Mouse (Mus musculus): ENCODE data around the gene Shd. TPM values are rescaled to one million over a fixed set of nuclear protein-coding genes. Genes with fewer than 3 reads are reported as not detected.

The Shd gene
- polyA plus RNA-seq, 1 experiment from 2014 or later: 109 TPM

- 84% methylated on average over 9 of the region's 9 CpGs for WGBS
- Histone ChIP-seq H3K9ac (ENCODE audit: low read length) (no peak overlapping the region), H3K4me3 (ENCODE audit: low read depth, low read length) (no peak overlapping the region), H3K27ac (ENCODE audit: low read depth, low read length) (no peak overlapping the region), H3K4me2 (ENCODE audit: low read length) (no peak overlapping the region), H3K27me3 (replicated peaks; ENCODE audit: control insufficient read depth, insufficient read depth, low read length) (no peaks in the 10 kb centered on the region), H3K4me1 (ENCODE audit: control insufficient read depth, insufficient read depth, low read length) (peaks cover 2% of the 10 kb centered on the region), H3K9me3 (replicated peaks; ENCODE audit: control insufficient read depth, low read length) (no peaks in the 10 kb centered on the region), H3K36me3 (ENCODE audit: control insufficient read depth, insufficient read depth, low read length) (peaks cover 55% of the 10 kb centered on the region)
- no peak for ATAC-seq
- DNase-seq (ENCODE audit: low spot score): no peak
Measured at GRCm38 (mm10) chr17:55964996-55965395, 5.3 kb upstream of the Shd start.

- Histone ChIP-seq H3K4me2 (ENCODE audit: low read length) (no peak overlapping the region), H3K27me3 (replicated peaks; ENCODE audit: control insufficient read depth, insufficient read depth, low read length) (no peaks in the 10 kb centered on the region), H3K4me3 (ENCODE audit: low read depth, low read length) (no peak overlapping the region), H3K4me1 (ENCODE audit: control insufficient read depth, insufficient read depth, low read length) (peaks cover 4% of the 10 kb centered on the region), H3K27ac (ENCODE audit: low read depth, low read length) (no peak overlapping the region), H3K36me3 (ENCODE audit: control insufficient read depth, insufficient read depth, low read length) (peaks cover 41% of the 10 kb centered on the region), H3K9ac (ENCODE audit: low read length) (no peak overlapping the region), H3K9me3 (replicated peaks; ENCODE audit: control insufficient read depth, low read length) (no peaks in the 10 kb centered on the region)
- DNase-seq (ENCODE audit: low spot score): no peak
- ATAC-seq: no peak
- 94% methylated on average over 4 of the region's 4 CpGs for WGBS
Measured at GRCm38 (mm10) chr17:55967186-55967585, 3.1 kb upstream of the Shd start.

GRCm38 (mm10) chr17:55968210-55968609 is 2.1 kb upstream of the Shd start:
- Histone ChIP-seq H3K9me3 (replicated peaks; ENCODE audit: control insufficient read depth, low read length) (no peaks in the 10 kb centered on the region), H3K36me3 (ENCODE audit: control insufficient read depth, insufficient read depth, low read length) (peaks cover 43% of the 10 kb centered on the region), H3K4me1 (ENCODE audit: control insufficient read depth, insufficient read depth, low read length) (peaks cover 4% of the 10 kb centered on the region), H3K27me3 (replicated peaks; ENCODE audit: control insufficient read depth, insufficient read depth, low read length) (no peaks in the 10 kb centered on the region), H3K27ac (ENCODE audit: low read depth, low read length) (no peak overlapping the region), H3K9ac (ENCODE audit: low read length) (0 out of 2 replicates have a peak overlapping the region, but pooled peaks have one; percentile 21), H3K4me2 (ENCODE audit: low read length) (no peak overlapping the region), H3K4me3 (ENCODE audit: low read depth, low read length) (no peak overlapping the region)
- DNase-seq (ENCODE audit: low spot score) (no peak), ATAC-seq (no peak)
- WGBS: 67% methylated on average over 7 of the region's 7 CpGs

DNA sequence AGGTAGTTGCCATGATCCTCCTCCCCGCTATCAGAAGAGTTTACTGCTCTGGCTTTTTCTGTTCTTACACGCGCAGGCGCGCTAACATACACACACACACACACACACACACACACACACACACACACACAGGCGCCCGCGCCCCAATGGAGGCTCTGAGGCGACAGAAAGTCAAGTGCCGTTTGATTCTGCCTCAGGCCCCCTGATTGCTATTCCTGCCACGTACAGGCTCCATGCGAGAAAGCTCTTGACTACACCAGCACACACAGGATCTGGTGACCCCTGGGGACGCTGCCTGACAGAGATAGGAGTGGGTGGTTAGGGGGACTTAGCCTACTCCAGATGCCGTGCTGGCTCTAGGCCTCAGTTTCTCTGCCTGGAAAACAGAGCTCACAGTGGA is 707 bp upstream of the Shd start:
- Histone ChIP-seq H3K9ac (ENCODE audit: low read length) (peak overlapping the region; percentile 40), H3K27ac (ENCODE audit: low read depth, low read length) (peak overlapping the region; percentile 75), H3K27me3 (replicated peaks; ENCODE audit: control insufficient read depth, insufficient read depth, low read length) (no peaks in the 10 kb centered on the region), H3K4me1 (ENCODE audit: control insufficient read depth, insufficient read depth, low read length) (peaks cover 4% of the 10 kb centered on the region), H3K36me3 (ENCODE audit: control insufficient read depth, insufficient read depth, low read length) (peaks cover 42% of the 10 kb centered on the region), H3K9me3 (replicated peaks; ENCODE audit: control insufficient read depth, low read length) (no peaks in the 10 kb centered on the region), H3K4me3 (ENCODE audit: low read depth, low read length) (peak overlapping the region; percentile 58; the same call in 1 of the 2 replicates), H3K4me2 (ENCODE audit: low read length) (peak overlapping the region; percentile 68)
- DNase-seq (ENCODE audit: low spot score) (peak; percentile 83), ATAC-seq (peak; percentile 40)
- 31% methylated on average over 14 of the region's 14 CpGs for WGBS

DNA sequence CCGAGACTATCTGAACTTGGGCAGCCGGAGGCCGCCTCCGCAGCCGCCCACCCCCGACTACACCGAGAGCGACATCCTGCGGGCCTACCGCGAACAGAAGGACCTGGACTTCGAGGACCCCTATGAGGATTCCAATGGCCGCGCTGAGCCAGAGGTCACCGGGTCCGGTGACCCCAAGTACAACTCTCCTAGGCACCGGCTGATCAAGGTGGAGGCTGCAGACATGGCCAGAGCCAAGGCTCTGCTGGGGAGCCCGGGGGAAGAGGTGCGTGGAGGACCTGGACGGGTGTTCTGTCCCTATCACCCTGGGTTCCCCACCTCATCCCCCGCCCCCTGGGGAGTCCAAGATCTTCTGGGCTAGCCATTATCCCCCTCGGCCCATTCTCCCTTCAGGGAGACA is 1.2 kb downstream of the Shd start:
- H3K4me2 ChIP-seq (ENCODE audit: low read length): peak overlapping the region; percentile 68
- peaks cover 4% of the 10 kb centered on the region for H3K4me1 ChIP-seq (ENCODE audit: control insufficient read depth, insufficient read depth, low read length)

DNA sequence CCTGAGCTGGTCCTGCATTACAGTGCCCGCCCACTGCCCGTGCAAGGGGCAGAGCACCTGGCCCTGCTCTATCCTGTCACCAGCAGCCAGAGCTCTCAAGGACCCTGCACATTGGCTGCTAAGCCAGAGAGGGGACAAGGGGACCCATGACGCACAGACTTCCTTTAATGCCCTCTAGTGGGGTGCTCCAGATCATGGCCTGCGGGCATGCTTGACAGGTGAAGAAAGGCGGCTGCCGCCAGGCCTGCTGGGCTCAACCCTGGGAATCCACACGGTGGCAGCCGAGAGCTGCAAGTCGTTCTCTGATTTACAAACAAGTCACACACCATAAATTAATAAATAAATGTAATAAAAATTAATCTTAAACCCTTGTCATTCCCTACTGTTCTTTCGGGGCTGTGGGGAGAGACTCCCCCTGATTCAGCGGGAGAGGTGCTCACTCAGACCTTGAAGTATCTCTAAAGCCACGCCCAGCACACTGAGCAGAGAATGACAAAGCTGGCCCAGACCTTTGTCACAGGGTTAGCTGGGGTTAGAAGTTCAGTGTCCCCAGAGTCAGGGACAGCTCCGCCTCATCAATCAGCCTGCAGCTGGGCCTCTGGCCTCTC is 6.1 kb downstream of the Shd start:
- ATAC-seq: peak; percentile 69
- H3K4me2 ChIP-seq (ENCODE audit: low read length): no peak overlapping the region
- peak overlapping the region; percentile 52; the same call in 1 of the 2 replicates for H3K27ac ChIP-seq (ENCODE audit: low read depth, low read length)
- peaks cover 4% of the 10 kb centered on the region; the same call in 1 of the 2 replicates for H3K4me1 ChIP-seq (ENCODE audit: control insufficient read depth, insufficient read depth, low read length)
- H3K9me3 ChIP-seq (replicated peaks; ENCODE audit: control insufficient read depth, low read length): no peaks in the 10 kb centered on the region
- H3K36me3 ChIP-seq (ENCODE audit: control insufficient read depth, insufficient read depth, low read length): peaks cover 22% of the 10 kb centered on the region
- no peak overlapping the region for H3K4me3 ChIP-seq (ENCODE audit: low read depth, low read length)
- H3K9ac ChIP-seq (ENCODE audit: low read length): peak overlapping the region; percentile 25; the same call in 1 of the 2 replicates
- no peaks in the 10 kb centered on the region for H3K27me3 ChIP-seq (replicated peaks; ENCODE audit: control insufficient read depth, insufficient read depth, low read length)
- 19% methylated on average over 13 of the region's 13 CpGs for WGBS
- DNase-seq (ENCODE audit: low spot score): peak; percentile 81

More for the DNA sequence above, 1.2 kb downstream of the Shd start:
- Histone ChIP-seq H3K36me3 (ENCODE audit: control insufficient read depth, insufficient read depth, low read length) (peaks cover 38% of the 10 kb centered on the region), H3K27me3 (replicated peaks; ENCODE audit: control insufficient read depth, insufficient read depth, low read length) (no peaks in the 10 kb centered on the region), H3K9me3 (replicated peaks; ENCODE audit: control insufficient read depth, low read length) (no peaks in the 10 kb centered on the region), H3K27ac (ENCODE audit: low read depth, low read length) (no peak overlapping the region), H3K9ac (ENCODE audit: low read length) (peak overlapping the region; percentile 81), H3K4me3 (ENCODE audit: low read depth, low read length) (peak overlapping the region; percentile 58)
- ATAC-seq (no peak), DNase-seq (ENCODE audit: low spot score) (no peak)
- 24% methylated on average over 22 of the region's 22 CpGs for WGBS

GRCm38 (mm10) chr17:55977301-55977700 is 7.0 kb downstream of the Shd start:
- H3K4me1 ChIP-seq (ENCODE audit: control insufficient read depth, insufficient read depth, low read length): no peaks in the 10 kb centered on the region
- WGBS: 74% methylated on average over 3 of the region's 3 CpGs
- no peak overlapping the region for H3K9ac ChIP-seq (ENCODE audit: low read length)
- H3K4me3 ChIP-seq (ENCODE audit: low read depth, low read length): no peak overlapping the region
- no peaks in the 10 kb centered on the region for H3K9me3 ChIP-seq (replicated peaks; ENCODE audit: control insufficient read depth, low read length)
- peaks cover 22% of the 10 kb centered on the region for H3K36me3 ChIP-seq (ENCODE audit: control insufficient read depth, insufficient read depth, low read length)
- H3K27me3 ChIP-seq (replicated peaks; ENCODE audit: control insufficient read depth, insufficient read depth, low read length): no peaks in the 10 kb centered on the region
- no peak overlapping the region for H3K4me2 ChIP-seq (ENCODE audit: low read length)
- DNase-seq (ENCODE audit: low spot score) (no peak), ATAC-seq (no peak)
- H3K27ac ChIP-seq (ENCODE audit: low read depth, low read length): no peak overlapping the region

- H3K9me3 ChIP-seq (replicated peaks; ENCODE audit: control insufficient read depth, low read length): no peaks in the 10 kb centered on the region
- ATAC-seq: peak; percentile 87
- peak within 1 kb of the TSS; percentile 56; the same call in 1 of the 2 replicates for H3K27ac ChIP-seq (ENCODE audit: low read depth, low read length)
- peak within 1 kb of the TSS; percentile 83 for H3K4me2 ChIP-seq (ENCODE audit: low read length)
- no peaks in the 10 kb centered on the region for H3K27me3 ChIP-seq (replicated peaks; ENCODE audit: control insufficient read depth, insufficient read depth, low read length)
- H3K4me3 ChIP-seq (ENCODE audit: low read depth, low read length): peak within 1 kb of the TSS; percentile 72
- H3K36me3 ChIP-seq (ENCODE audit: control insufficient read depth, insufficient read depth, low read length): peaks cover 20% of the 10 kb centered on the region
- peak; percentile 93 for DNase-seq (ENCODE audit: low spot score)
- H3K4me1 ChIP-seq (ENCODE audit: control insufficient read depth, insufficient read depth, low read length): peaks cover 4% of the 10 kb centered on the region
- 9% methylated on average over 33 of the region's 35 CpGs for WGBS
- H3K9ac ChIP-seq (ENCODE audit: low read length): peak within 1 kb of the TSS; percentile 84
Measured at GRCm38 (mm10) chr17:55986030-55986961, 16.0 kb downstream of the Shd start, which contains the start of gene Fsd1. Fsd1 (plus strand) TSS chr17:55986509.
